Mouse (Mus musculus): ENCODE results near the gene Paox. TPM values are rescaled to one million over a fixed set of nuclear protein-coding genes. Genes with fewer than 3 reads are reported as not detected.

The Paox gene
- total and polyA plus RNA-seq, 3 experiments: 0.25 TPM; not detected in 2

DNA sequence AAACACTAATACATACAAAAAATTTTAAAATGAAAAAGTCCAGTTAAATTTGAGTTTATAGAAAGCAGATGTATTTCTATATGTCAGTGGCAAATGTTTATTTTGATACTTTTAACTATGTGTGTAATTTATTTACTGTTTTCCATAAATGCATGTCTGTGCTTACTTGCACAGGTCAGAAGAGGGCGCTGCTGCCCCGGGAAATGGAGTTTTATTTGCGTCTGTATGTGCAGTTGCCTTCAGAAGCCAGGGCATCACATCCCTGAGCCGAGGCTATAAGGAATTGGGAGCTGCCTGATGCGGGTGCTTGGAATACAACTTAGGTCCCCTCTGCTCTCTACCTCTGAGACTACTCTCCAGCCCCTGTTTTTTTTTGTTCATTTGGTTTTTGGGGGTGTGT lies 36.9 kb upstream of the Paox start:
- H3K9me3 ChIP-seq (replicated peaks; ENCODE audit: insufficient read depth, low read length): no peaks in the 10 kb centered on the region
- H3K36me3 ChIP-seq (ENCODE audit: control insufficient read depth in 1 of 2, insufficient read depth in 2 of 2, low read length in 2 of 2): peaks cover 0 to 3% of the 10 kb centered on the region in 2 experiments; a peak in 2 of 4 replicates
- no peak overlapping the region for H3K4me3 ChIP-seq (ENCODE audit: control insufficient read depth in 1 of 2, insufficient read depth in 1 of 2, low read depth in 2 of 2, low read length in 2 of 2)
- H3K27ac ChIP-seq (ENCODE audit: control insufficient read depth, low read depth, low read length): no peak overlapping the region
- H3K79me2 ChIP-seq (ENCODE audit: control insufficient read depth, insufficient read depth, low read length, poor library complexity): no peaks in the 10 kb centered on the region
- peaks cover 0 to 7% of the 10 kb centered on the region in 2 experiments; a peak in 2 of 4 replicates for H3K4me1 ChIP-seq (ENCODE audit: control insufficient read depth in 1 of 2, insufficient read depth in 2 of 2, low read length in 2 of 2)
- H3K9ac ChIP-seq (ENCODE audit: control insufficient read depth, low read depth, low read length, poor library complexity, severe bottlenecking): no peak overlapping the region
- peak; percentile 89 for DNase-seq (ENCODE audit: low read depth, low spot score)
- H3K27me3 ChIP-seq (ENCODE audit: control insufficient read depth in 1 of 2, insufficient read depth in 2 of 2, low read length in 2 of 2): no peaks in the 10 kb centered on the region
- TF ChIP-seq POLR2AphosphoS2 (IDR thresholded peaks at IDR 0.05; ENCODE audit: low read length) (no peak), EP300 (IDR thresholded peaks at IDR 0.05; ENCODE audit: low read depth in 1 of 2, low read length in 2 of 2) (no peak), MYB (IDR thresholded peaks at IDR 0.05; ENCODE audit: low read depth, low read length) (no peak), SMC3 (IDR thresholded peaks at IDR 0.05; ENCODE audit: low read depth, low read length) (peak; percentile 94), RCOR1 (IDR thresholded peaks at IDR 0.05; ENCODE audit: low read depth, low read length) (no peak), POLR2AphosphoS5 (IDR thresholded peaks at IDR 0.05; ENCODE audit: borderline replicate concordance, low read depth, low read length) (no peak), KAT2A (conservative IDR thresholded peaks at IDR 0.05; ENCODE audit: low read depth, low read length) (no peak), USF1 (IDR thresholded peaks at IDR 0.05; ENCODE audit: low read depth, low read length) (no peak), POLR2A (IDR thresholded peaks at IDR 0.05; ENCODE audit: control insufficient read depth in 1 of 2, insufficient read depth in 1 of 2, low read depth in 1 of 2, low read length in 2 of 2, poor library complexity in 1 of 2) (no peak), TAL1 (IDR thresholded peaks at IDR 0.05; ENCODE audit: low read length) (no peak), MYC (IDR thresholded peaks at IDR 0.05; ENCODE audit: low read depth, low read length) (0 out of 2 replicates have a peak, but pooled peaks have one; percentile 36), ZKSCAN1 (IDR thresholded peaks at IDR 0.05; ENCODE audit: low read depth, low read length) (no peak), GATA1 (IDR thresholded peaks at IDR 0.05; ENCODE audit: low read depth, low read length) (no peak), TBP (IDR thresholded peaks at IDR 0.05; ENCODE audit: low read depth, low read length) (no peak), MAFK (IDR thresholded peaks at IDR 0.05; ENCODE audit: borderline replicate concordance, low read depth, low read length) (no peak), BHLHE40 (IDR thresholded peaks at IDR 0.05; ENCODE audit: borderline replicate concordance, low read depth, low read length) (no peak), SIN3A (IDR thresholded peaks at IDR 0.05; ENCODE audit: low read length) (peak; percentile 58; the same call in 1 of the 2 replicates), ZMIZ1 (IDR thresholded peaks at IDR 0.05; ENCODE audit: low read depth, low read length) (no peak), RAD21 (IDR thresholded peaks at IDR 0.05; ENCODE audit: low read depth, low read length) (peak; percentile 98), USF2 (IDR thresholded peaks at IDR 0.05; ENCODE audit: borderline replicate concordance in 1 of 2, insufficient read depth in 1 of 2, low read depth in 1 of 2, low read length in 2 of 2) (no peak), ZNF384 (IDR thresholded peaks at IDR 0.05; ENCODE audit: low read depth, low read length) (peak; percentile 63; the same call in 1 of the 2 replicates), CHD1 (IDR thresholded peaks at IDR 0.05; ENCODE audit: low read depth, low read length) (no peak), MAX (IDR thresholded peaks at IDR 0.05; ENCODE audit: low read length) (no peak), ELF1 (IDR thresholded peaks at IDR 0.05; ENCODE audit: low read depth, low read length) (no peak), CTCF (IDR thresholded peaks at IDR 0.05 in 2 of 3, conservative IDR thresholded peaks at IDR 0.05 in 1 of 3; ENCODE audit: control insufficient read depth in 1 of 3, insufficient read depth in 1 of 3, low read depth in 2 of 3, low read length in 3 of 3, poor library complexity in 1 of 3, severe bottlenecking in 1 of 3) (peak; percentile 78 to 94 (median 90)), MAZ (IDR thresholded peaks at IDR 0.05; ENCODE audit: low read depth, low read length) (no peak), TCF12 (IDR thresholded peaks at IDR 0.05; ENCODE audit: low read depth, low read length) (no peak), ZC3H11A (IDR thresholded peaks at IDR 0.05; ENCODE audit: low read depth, low read length) (peak; percentile 94)
